ENCODE assay signal across 18 mouse cellular contexts in the genomic region with DNA sequence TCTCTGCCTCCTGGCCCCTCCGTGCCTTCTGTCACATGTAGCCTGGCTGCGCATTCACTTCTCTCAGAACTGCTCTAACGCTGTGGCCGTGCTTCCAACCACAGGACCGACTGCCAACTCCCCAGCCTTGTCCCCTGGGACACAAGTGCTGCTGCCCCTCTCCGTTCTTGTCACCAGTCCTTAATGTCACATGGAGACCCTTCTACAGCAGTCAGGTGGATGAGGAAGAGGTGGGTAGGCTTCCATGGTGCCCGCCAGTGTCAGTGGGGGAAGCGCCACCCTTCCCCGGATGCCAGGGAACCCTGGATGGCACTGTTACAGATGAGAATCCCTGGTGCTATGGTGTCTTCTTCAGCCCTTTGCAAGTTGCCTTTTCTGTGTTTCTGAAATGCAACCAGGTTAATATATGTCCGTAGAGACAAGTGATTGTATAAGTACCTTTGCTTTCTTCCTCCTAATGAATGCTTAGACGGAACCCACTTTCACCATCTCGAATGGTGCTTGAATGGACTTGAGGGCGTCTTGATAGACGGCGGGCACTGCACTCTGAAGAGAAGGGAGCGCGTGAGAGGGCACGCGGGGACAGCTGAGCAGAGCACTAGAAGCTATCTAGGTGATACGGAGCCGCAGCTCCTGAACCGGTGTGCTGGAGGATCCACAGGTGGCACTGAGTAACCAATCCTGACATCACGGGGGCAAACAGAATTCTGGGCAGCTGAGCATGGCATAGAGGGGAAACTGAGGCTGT. TPM values are rescaled to one million over a fixed set of nuclear protein-coding genes. Genes with fewer than 3 reads are reported as not detected.
DNase-seq lines count a peak whose midpoint lies in the region; ATAC-seq and TF ChIP-seq lines count a peak whose summit lies in the region.
"Had no signal": no experiment of that assay in that cellular context is flagged by ENCODE, and none has a peak within 500 bp of the region (broad histone marks: within the 10 kb centered on the region; RNA-seq: fewer than 3 reads in every experiment).

No protein-coding gene starts in this region.

- ATAC-seq in forebrain, postnatal 0 days, result peak; percentile 25; the same call in 1 of the 2 replicates
- ATAC-seq in forebrain, embryonic 13.5 days, result no peak
- ATAC-seq in heart, embryonic 16.5 days (replicated peaks; ENCODE audit: extremely low read depth, insufficient read depth, low FRiP score), result no peak
- peak; percentile 68 for ATAC-seq in lung, postnatal 0 days
- ATAC-seq: CD4-positive, CD25-positive, alpha-beta regulatory T cell, adult 4 months had no signal

- H3K36me3 ChIP-seq in forebrain, postnatal 0 days (ENCODE audit: insufficient read depth), result no peaks in the 10 kb centered on the region
- peaks cover 5% of the 10 kb centered on the region; the same call in 1 of the 2 replicates for H3K36me3 ChIP-seq in forebrain, embryonic 13.5 days (ENCODE audit: poor library complexity, severe bottlenecking)
- peaks cover 2% of the 10 kb centered on the region; the same call in 1 of the 2 replicates for H3K36me3 ChIP-seq in heart, embryonic 16.5 days (ENCODE audit: control insufficient read depth, insufficient read depth)
- no peaks in the 10 kb centered on the region for H3K36me3 ChIP-seq in lung, postnatal 0 days (ENCODE audit: insufficient read depth, low read length)
- H3K36me3 ChIP-seq: hindbrain, embryonic 15.5 days had no signal

- WGBS in forebrain, postnatal 0 days, result 91% methylated on average over 23 of the region's 23 CpGs
- 93% methylated on average over 23 of the region's 23 CpGs for WGBS in forebrain, embryonic 13.5 days
- WGBS in heart, embryonic 16.5 days, result 81% methylated on average over 23 of the region's 23 CpGs
- WGBS in lung, postnatal 0 days, result 62% methylated on average over 23 of the region's 23 CpGs

- intact Hi-C loops in heart, postnatal 25 days (cut with DNase I), result no loop called here

- H3K9me3 ChIP-seq in forebrain, postnatal 0 days (ENCODE audit: low read length), result no peaks in the 10 kb centered on the region
- H3K9me3 ChIP-seq in forebrain, embryonic 13.5 days (replicated peaks), result no peaks in the 10 kb centered on the region
- H3K9me3 ChIP-seq in heart, embryonic 16.5 days (replicated peaks; ENCODE audit: control insufficient read depth, low read length), result no peaks in the 10 kb centered on the region
- H3K9me3 ChIP-seq in lung, postnatal 0 days (ENCODE audit: low read length), result no peaks in the 10 kb centered on the region
- H3K9me3 ChIP-seq: embryonic facial prominence, embryonic 13.5 days; forebrain, embryonic 12.5 days; heart, embryonic 12.5 days; hindbrain, embryonic 15.5 days had no signal

- H3K4me2 ChIP-seq in forebrain, postnatal 0 days (ENCODE audit: low read depth), result no peak overlapping the region
- H3K4me2 ChIP-seq in forebrain, embryonic 13.5 days, result no peak overlapping the region
- H3K4me2 ChIP-seq in heart, embryonic 16.5 days (ENCODE audit: low read depth, low read length), result no peak overlapping the region
- no peak overlapping the region for H3K4me2 ChIP-seq in lung, postnatal 0 days (replicated peaks; ENCODE audit: low read depth, low read length)
- H3K4me2 ChIP-seq: embryonic facial prominence, embryonic 13.5 days; forebrain, embryonic 12.5 days; heart, embryonic 12.5 days; hindbrain, embryonic 15.5 days had no signal

- H3K4me1 ChIP-seq in forebrain, postnatal 0 days (ENCODE audit: insufficient read depth), result no peaks in the 10 kb centered on the region
- no peaks in the 10 kb centered on the region for H3K4me1 ChIP-seq in forebrain, embryonic 13.5 days
- peaks cover 22% of the 10 kb centered on the region for H3K4me1 ChIP-seq in heart, embryonic 16.5 days (ENCODE audit: control insufficient read depth, insufficient read depth, low read length)
- H3K4me1 ChIP-seq in lung, postnatal 0 days (ENCODE audit: insufficient read depth, low read depth, low read length), result peaks cover 11% of the 10 kb centered on the region
- H3K4me1 ChIP-seq: embryonic facial prominence, embryonic 13.5 days; forebrain, embryonic 12.5 days; hindbrain, embryonic 15.5 days had no signal

- no peak overlapping the region for H3K9ac ChIP-seq in forebrain, postnatal 0 days
- no peak overlapping the region for H3K9ac ChIP-seq in forebrain, embryonic 13.5 days
- H3K9ac ChIP-seq in heart, embryonic 16.5 days (ENCODE audit: low read length), result peak overlapping the region; percentile 15; the same call in 1 of the 2 replicates
- no peak overlapping the region for H3K9ac ChIP-seq in lung, postnatal 0 days (replicated peaks; ENCODE audit: low read depth)
- H3K9ac ChIP-seq: embryonic facial prominence, embryonic 13.5 days; forebrain, embryonic 12.5 days; heart, embryonic 12.5 days; hindbrain, embryonic 15.5 days had no signal

- H3K4me3 ChIP-seq in forebrain, postnatal 0 days (ENCODE audit: low read depth, low read length), result no peak overlapping the region
- H3K4me3 ChIP-seq in forebrain, embryonic 13.5 days, result no peak overlapping the region
- H3K4me3 ChIP-seq in heart, embryonic 16.5 days (ENCODE audit: low read length), result no peak overlapping the region
- no peak overlapping the region for H3K4me3 ChIP-seq in lung, postnatal 0 days (ENCODE audit: low read depth, low read length)
- H3K4me3 ChIP-seq: embryonic facial prominence, embryonic 13.5 days; forebrain, embryonic 12.5 days; gastrocnemius, adult 2 months; heart, embryonic 12.5 days; hindbrain, embryonic 15.5 days had no signal

- no peak overlapping the region for H3K27ac ChIP-seq in forebrain, postnatal 0 days (ENCODE audit: low read depth, low read length)
- H3K27ac ChIP-seq in forebrain, embryonic 13.5 days, result no peak overlapping the region
- no peak overlapping the region for H3K27ac ChIP-seq in heart, embryonic 16.5 days (ENCODE audit: low read length)
- no peak overlapping the region for H3K27ac ChIP-seq in lung, postnatal 0 days (ENCODE audit: low read length)
- H3K27ac ChIP-seq: embryonic facial prominence, embryonic 13.5 days; forebrain, embryonic 12.5 days; hindbrain, embryonic 15.5 days had no signal

- no peak for TF ChIP-seq EP300 in lung, postnatal 0 days (IDR thresholded peaks at IDR 0.05)

- no peak for TF ChIP-seq CTCF in forebrain, postnatal 0 days (IDR thresholded peaks at IDR 0.05; ENCODE audit: low read depth)
- TF ChIP-seq CTCF in lung, postnatal 0 days (IDR thresholded peaks at IDR 0.05), result no peak

- DNase-seq in forebrain, postnatal 0 days, result no peak
- DNase-seq in heart, postnatal 25 days (ENCODE audit: low spot score), result no peak
- peak; percentile 61 for DNase-seq in lung, postnatal 0 days (ENCODE audit: low spot score)
- peak; percentile 34 to 64 for DNase-seq in lung, postnatal 4 days
- DNase-seq in urinary bladder, adult 18-20 months (ENCODE audit: low spot score in 2 of 2), result no peak
- DNase-seq: B cell, adult 2 months; cerebellum, adult 11-12 months; cerebellum, adult 9-11 months; cerebellum, postnatal 36 days; gastrocnemius, adult 2 months; gastrocnemius, postnatal 25 days had no signal

- H3K27me3 ChIP-seq in forebrain, postnatal 0 days (ENCODE audit: insufficient read depth, low read length), result no peaks in the 10 kb centered on the region
- no peaks in the 10 kb centered on the region for H3K27me3 ChIP-seq in forebrain, embryonic 13.5 days
- no peaks in the 10 kb centered on the region for H3K27me3 ChIP-seq in heart, embryonic 16.5 days (ENCODE audit: control insufficient read depth, insufficient read depth, low read length)
- no peaks in the 10 kb centered on the region for H3K27me3 ChIP-seq in lung, postnatal 0 days (replicated peaks; ENCODE audit: insufficient read depth, low read length)
- H3K27me3 ChIP-seq: embryonic facial prominence, embryonic 13.5 days; forebrain, embryonic 12.5 days; heart, embryonic 12.5 days; hindbrain, embryonic 15.5 days had no signal

RNA-seq across cellular contexts. Expression of gene Ttc23, which starts 45.8 kb away (rescaled TPM):
- total RNA-seq in forebrain, postnatal 0 days (2014; rRNA removed), result 8.6 and 11.0 TPM in 2 replicates
- 5.0 and 6.0 TPM in 2 replicates for polyA plus RNA-seq in forebrain, postnatal 0 days (2015; fragmentation: Nextera tagmentation; extraction: Ambion mirVana)
- 18.7 and 21.5 TPM in 2 replicates for polyA plus RNA-seq in forebrain, embryonic 13.5 days (2015; fragmentation: Nextera tagmentation; extraction: Ambion mirVana)
- 17.5 and 18.1 TPM in 2 replicates for polyA plus RNA-seq in heart, embryonic 16.5 days (2015; fragmentation: Nextera tagmentation; extraction: Ambion mirVana)
- total RNA-seq in heart, postnatal 25 days (2021), result 10 to 100 TPM; 16.6 to 26.1 TPM
- 14.4 and 17.3 TPM in 2 replicates for polyA plus RNA-seq in lung, postnatal 0 days (2015; fragmentation: Nextera tagmentation; extraction: Ambion mirVana)

RNA-seq across cellular contexts. Expression of gene Lrrc28, which starts 47.9 kb away (rescaled TPM):
- total RNA-seq in forebrain, postnatal 0 days (2014; rRNA removed), result 45.2 and 70.4 TPM in 2 replicates
- 31.3 and 32.2 TPM in 2 replicates for polyA plus RNA-seq in forebrain, postnatal 0 days (2015; fragmentation: Nextera tagmentation; extraction: Ambion mirVana)
- 28.1 and 31.1 TPM in 2 replicates for polyA plus RNA-seq in forebrain, embryonic 13.5 days (2015; fragmentation: Nextera tagmentation; extraction: Ambion mirVana)
- polyA plus RNA-seq in heart, embryonic 16.5 days (2015; fragmentation: Nextera tagmentation; extraction: Ambion mirVana), result 10.8 and 13.0 TPM in 2 replicates
- total RNA-seq in heart, postnatal 25 days (2021), result 10 to 100 TPM; 16.2 to 19.3 TPM
- 13.4 and 14.0 TPM in 2 replicates for polyA plus RNA-seq in lung, postnatal 0 days (2015; fragmentation: Nextera tagmentation; extraction: Ambion mirVana)

Comparison
In these comparisons a context has a peak if more than half of its experiments do, and no peak if none do; other contexts are left out.
1. ATAC-seq: peak in forebrain, postnatal 0 days (single experiment) and lung, postnatal 0 days (single experiment); none in forebrain, embryonic 13.5 days (single experiment) and heart, embryonic 16.5 days (single experiment).
2. DNase-seq: peak in lung, postnatal 0 days (single experiment) and lung, postnatal 4 days (2 of 2); none in forebrain, postnatal 0 days (single experiment), heart, postnatal 25 days (single experiment) and urinary bladder, adult 18-20 months (0 of 2).